Mouse (Mus musculus) hindbrain, postnatal 0 days (tissue): ENCODE results near the gene Dip2b. TPM values are rescaled to one million over a fixed set of nuclear protein-coding genes. Genes with fewer than 3 reads are reported as not detected.

Source experiments
- ATAC-seq: fragments of 200-750 bp; cut with Nextera tagmentation; 2 replicates; pipeline ENCODE4 v1.8.0; 2017; ENCODE audit warnings: mild to moderate bottlenecking, moderate TSS enrichment, moderate library complexity
- DNase-seq: peaks from one replicate; pipeline ENCODE4 v3.0.0-alpha.2; 2015; ENCODE audit warnings: low spot score
- H3K27ac ChIP-seq: fragments of 300-500 bp; sonication (generic); 2 replicates; pipeline ENCODE4 v1.5.1; 2014; ENCODE audit warnings: mild to moderate bottlenecking
- H3K27me3 ChIP-seq: fragments of 300-500 bp; sonication (generic); 2 replicates; pipeline ENCODE4 v1.6.1; 2014; ENCODE audit warnings: low read length, mixed read lengths; ENCODE audit not compliant: insufficient read depth
- H3K36me3 ChIP-seq: fragments of 300-500 bp; sonication (generic); 2 replicates; pipeline ENCODE4 v1.6.1; 2014; ENCODE audit warnings: low read length, mixed read lengths; ENCODE audit not compliant: insufficient read depth
- H3K4me1 ChIP-seq: fragments of 300-500 bp; sonication (generic); 2 replicates; pipeline ENCODE4 v1.6.1; 2014; ENCODE audit warnings: antibody characterized with exemption, low read length, mixed read lengths; ENCODE audit not compliant: insufficient read depth
- H3K4me2 ChIP-seq: fragments of 300-500 bp; sonication (generic); 2 replicates; pipeline ENCODE4 v1.6.1; 2014; ENCODE audit warnings: low read depth, mild to moderate bottlenecking, low read length, moderate library complexity, mixed read lengths
- H3K4me3 ChIP-seq: fragments of 300-500 bp; sonication (generic); 2 replicates; pipeline ENCODE4 v1.5.1; 2014; ENCODE audit warnings: low read length
- H3K9ac ChIP-seq: fragments of 300-500 bp; sonication (generic); replicated peaks from 2 replicates; pipeline ENCODE4 v1.6.1; 2014; ENCODE audit warnings: mild to moderate bottlenecking, low read length, moderate library complexity, mixed read lengths
- H3K9me3 ChIP-seq: fragments of 300-500 bp; sonication (generic); 2 replicates; pipeline ENCODE4 v1.6.1; 2016; ENCODE audit warnings: low read length, mixed read lengths
- CTCF ChIP-seq: IDR thresholded peaks from 2 replicates; pipeline ENCODE4 v1.5.1; 2016; ENCODE audit warnings: antibody characterized with exemption, control low read depth, low read depth
- WGBS: fragments of 180-500 bp; shearing (Covaris S2); extraction: QIAGEN DNeasy Blood & Tissue Kit; methylation state at CpG from one replicate; pipeline ENCODE4 v1.1.7; 2014; 5-methylcytosine and 5-hydroxymethylcytosine counted together
- polyA plus RNA-seq: library from polyadenylated mRNA; unstranded; fragments of >200 nt; fragmentation: Nextera tagmentation; extraction: Ambion mirVana; gene quantifications from 2 replicates; pipeline ENCODE4 v1.2.1, GENCODE M21; 2015
- total RNA-seq: library from RNA; depleted of rRNA; stranded (reverse); fragments of >200 nt; gene quantifications from 2 replicates; pipeline ENCODE4 v1.2.3, GENCODE M21; 2014; rRNA removed

The Dip2b gene
- total RNA-seq (44.7 and 46.4 TPM in 2 replicates), polyA plus RNA-seq (11.9 and 12.1 TPM in 2 replicates)

DNA sequence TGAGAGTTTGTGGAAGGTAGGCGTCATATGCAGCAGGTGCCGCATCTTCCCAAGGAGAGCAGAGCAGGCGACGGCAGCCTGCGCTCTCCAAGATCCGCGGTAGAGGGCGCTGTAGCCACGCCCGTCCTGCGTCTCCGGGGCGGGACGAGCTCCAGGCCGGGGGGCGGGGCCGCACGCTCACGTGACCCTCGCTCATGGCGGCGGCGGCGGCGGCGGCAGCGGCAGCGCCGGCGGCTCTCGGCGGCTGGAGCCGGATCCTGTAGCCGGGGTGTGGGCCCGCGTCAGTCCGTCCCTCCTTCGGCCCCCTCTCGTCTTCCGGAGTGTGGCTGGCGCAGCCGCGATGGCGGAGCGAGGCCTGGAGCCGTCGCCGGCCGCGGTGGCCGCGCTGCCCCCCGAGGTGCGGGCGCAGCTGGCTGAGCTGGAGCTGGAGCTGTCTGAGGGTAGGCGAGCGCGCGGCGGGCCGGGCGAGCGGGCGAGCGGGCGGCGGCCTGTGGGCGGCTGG is at the start of gene Dip2b:
Gene Dip2b (plus strand): TSS at position 195 of the 502 bp plus-strand sequence.
- H3K27me3 ChIP-seq: no peaks in the 10 kb centered on the region
- peak; percentile 97 for DNase-seq
- H3K9ac ChIP-seq: peak within 1 kb of the TSS; percentile 99
- no peaks in the 10 kb centered on the region for H3K9me3 ChIP-seq
- H3K4me2 ChIP-seq: peak within 1 kb of the TSS; percentile 79
- 3% methylated on average over 64 of the region's 68 CpGs for WGBS
- H3K4me1 ChIP-seq: peaks cover 22% of the 10 kb centered on the region
- H3K4me3 ChIP-seq: peak within 1 kb of the TSS; percentile 98
- peak; percentile 90 for TF ChIP-seq CTCF
- H3K27ac ChIP-seq: peak within 1 kb of the TSS; percentile 100
- H3K36me3 ChIP-seq: no peaks in the 10 kb centered on the region
- ATAC-seq: peak; percentile 92

GRCm38 (mm10) chr15:99993100-99993499 is 45.4 kb upstream of the Dip2b start:
- Histone ChIP-seq H3K9ac (no peak overlapping the region), H3K4me2 (no peak overlapping the region), H3K36me3 (peaks cover 24% of the 10 kb centered on the region), H3K27ac (no peak overlapping the region), H3K9me3 (no peaks in the 10 kb centered on the region), H3K27me3 (no peaks in the 10 kb centered on the region), H3K4me1 (no peaks in the 10 kb centered on the region), H3K4me3 (no peak overlapping the region)
- no peak for ATAC-seq
- WGBS: 98% methylated on average over 1 of the region's 1 CpGs
- DNase-seq: no peak
- TF ChIP-seq CTCF: no peak

DNA sequence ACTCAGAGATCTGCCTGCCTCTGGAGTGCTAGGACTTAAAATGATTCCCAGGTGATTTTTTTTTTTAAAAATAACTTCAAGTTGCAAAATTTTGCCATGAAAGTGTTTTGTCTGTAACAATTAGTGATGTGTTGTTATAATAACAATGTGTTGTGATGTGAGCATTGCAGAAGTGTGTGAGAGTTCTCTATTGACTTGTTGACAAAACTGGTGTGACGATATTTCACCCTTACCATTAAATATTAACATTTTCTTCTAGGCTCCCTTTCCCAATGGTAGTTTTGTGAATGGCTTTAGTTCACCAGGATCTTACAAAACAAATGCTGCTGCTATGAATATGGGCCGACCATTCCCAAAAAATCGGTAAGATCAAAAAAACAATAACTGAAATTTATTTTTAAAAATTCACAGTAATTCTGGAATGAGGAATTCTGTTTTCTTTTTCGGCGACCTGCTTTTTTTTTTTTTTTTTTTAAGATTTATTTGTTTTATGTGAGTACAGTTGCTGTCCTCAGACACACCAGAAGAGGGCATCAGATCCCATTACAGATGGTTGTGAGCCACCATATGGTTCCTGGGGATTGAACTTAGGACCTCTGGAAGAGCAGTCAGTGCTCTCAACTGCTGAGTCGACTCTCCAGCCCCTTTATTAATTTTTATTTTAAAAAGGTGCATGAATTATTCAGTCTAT is 41.2 kb upstream of the Dip2b start:
- H3K9ac ChIP-seq: no peak overlapping the region
- no peaks in the 10 kb centered on the region for H3K9me3 ChIP-seq
- ATAC-seq (no peak), DNase-seq (no peak)
- H3K4me1 ChIP-seq: no peaks in the 10 kb centered on the region
- no peak overlapping the region for H3K4me3 ChIP-seq
- TF ChIP-seq CTCF: no peak
- 91% methylated on average over 6 of the region's 6 CpGs for WGBS
- no peak overlapping the region for H3K27ac ChIP-seq
- H3K36me3 ChIP-seq: peaks cover 26% of the 10 kb centered on the region
- no peaks in the 10 kb centered on the region for H3K27me3 ChIP-seq
- H3K4me2 ChIP-seq: no peak overlapping the region

- ATAC-seq (no peak), DNase-seq (no peak)
- no peak overlapping the region for H3K9ac ChIP-seq
- H3K27me3 ChIP-seq: no peaks in the 10 kb centered on the region
- H3K36me3 ChIP-seq: peaks cover 36% of the 10 kb centered on the region
- H3K4me3 ChIP-seq: no peak overlapping the region
- no peak overlapping the region for H3K4me2 ChIP-seq
- H3K27ac ChIP-seq: no peak overlapping the region
- no peaks in the 10 kb centered on the region for H3K4me1 ChIP-seq
- H3K9me3 ChIP-seq: no peaks in the 10 kb centered on the region
- TF ChIP-seq CTCF: no peak
- 89% methylated on average over 1 of the region's 1 CpGs for WGBS
These were observed 39.1 kb upstream of the Dip2b start for GRCm38 (mm10) chr15:99999390-99999789.

- ATAC-seq (no peak), DNase-seq (no peak)
- Histone ChIP-seq H3K9ac (no peak overlapping the region), H3K4me2 (no peak overlapping the region), H3K9me3 (no peaks in the 10 kb centered on the region), H3K36me3 (peaks cover 57% of the 10 kb centered on the region), H3K4me1 (no peaks in the 10 kb centered on the region), H3K27ac (no peak overlapping the region), H3K4me3 (no peak overlapping the region), H3K27me3 (no peaks in the 10 kb centered on the region)
- 90% methylated on average over 7 of the region's 7 CpGs for WGBS
- TF ChIP-seq CTCF: no peak
These were observed 33.7 kb upstream of the Dip2b start for GRCm38 (mm10) chr15:100004677-100005273.

- Histone ChIP-seq H3K27me3 (no peaks in the 10 kb centered on the region), H3K4me3 (no peak overlapping the region), H3K9me3 (no peaks in the 10 kb centered on the region), H3K27ac (no peak overlapping the region), H3K4me2 (no peak overlapping the region), H3K36me3 (peaks cover 68% of the 10 kb centered on the region), H3K9ac (no peak overlapping the region), H3K4me1 (no peaks in the 10 kb centered on the region)
- no peak for TF ChIP-seq CTCF
- ATAC-seq: no peak
- DNase-seq: no peak
These were observed 32.3 kb upstream of the Dip2b start for GRCm38 (mm10) chr15:100006180-100006579.
